Mouse (Mus musculus): Measurements from ENCODE around the gene Mrgpra2b. TPM values are rescaled to one million over a fixed set of nuclear protein-coding genes. Genes with fewer than 3 reads are reported as not detected.
"Not testable (repeated sequence)": the region's sequence is repeated elsewhere in the genome, so short reads cannot be mapped to it uniquely, and the experiment has no call there.

The Mrgpra2b gene
- not detected for total RNA-seq (2022)

DNA sequence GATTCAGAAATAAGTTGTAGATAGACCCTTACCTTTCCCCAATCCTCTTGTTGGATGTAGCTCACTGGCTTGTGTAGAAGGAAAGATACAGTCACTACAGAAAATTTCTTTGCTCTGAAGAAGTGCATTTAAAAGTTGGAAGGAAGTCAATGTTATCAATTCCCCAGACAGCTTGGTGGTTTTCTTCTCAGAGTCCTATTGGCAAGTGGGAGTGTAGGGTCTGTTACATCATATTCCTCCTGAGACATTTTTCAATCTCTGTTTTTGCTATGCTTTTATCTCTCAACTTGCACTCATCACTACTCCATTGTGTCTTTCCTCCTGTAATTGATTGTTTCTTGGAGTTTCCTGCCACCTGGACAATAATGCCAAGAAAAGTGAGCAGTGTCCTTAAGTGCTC lies at the start of gene Mrgpra2b:
TSS of gene Mrgpra2b (minus strand) at position 101 of the 400 bp plus-strand sequence.
- DNase-seq (ENCODE audit: low spot score in 2 of 2): no peak

DNA sequence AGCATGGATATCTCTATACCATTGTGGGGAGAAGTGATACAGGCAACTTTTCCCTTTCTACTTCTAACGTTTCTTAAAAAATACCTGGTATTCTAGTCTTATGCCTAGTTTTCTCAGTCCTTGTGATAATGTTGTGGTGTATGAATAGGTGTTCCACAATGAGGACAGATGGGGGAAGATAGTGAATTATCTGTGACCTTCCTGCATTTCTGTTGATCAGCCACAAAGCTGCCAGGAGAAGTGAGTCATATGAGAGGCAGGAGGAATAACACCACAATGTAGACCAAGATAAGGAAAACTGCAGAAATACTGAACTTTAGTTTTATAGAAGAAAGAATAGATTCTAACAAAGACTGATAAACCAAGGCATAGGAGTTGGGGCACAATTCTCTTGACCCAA lies 12.3 kb downstream of the Mrgpra2b start:
- DNase-seq (ENCODE audit: low spot score in 2 of 2): no peak

DNA sequence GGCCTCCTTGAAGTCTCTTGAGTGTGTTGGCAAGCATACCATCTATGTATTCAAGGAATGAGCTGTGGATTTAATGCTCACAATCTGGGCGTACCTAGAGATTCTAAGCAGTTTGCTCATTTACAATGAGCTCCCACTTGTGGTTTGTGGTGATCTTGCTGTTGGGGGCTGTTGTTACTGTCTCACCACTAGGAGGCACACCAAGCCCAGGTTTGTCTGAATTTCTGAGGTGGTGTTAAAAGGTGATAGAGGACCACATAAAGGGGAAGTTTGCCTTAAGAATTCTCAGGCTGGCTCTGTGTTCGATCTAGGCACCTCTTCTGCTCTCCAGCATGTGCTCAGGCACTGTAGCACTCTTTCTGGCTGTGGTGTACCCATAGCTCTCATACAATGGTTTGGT lies 13.6 kb downstream of the Mrgpra2b start:
- no peak for DNase-seq (ENCODE audit: low spot score in 2 of 2)

DNA sequence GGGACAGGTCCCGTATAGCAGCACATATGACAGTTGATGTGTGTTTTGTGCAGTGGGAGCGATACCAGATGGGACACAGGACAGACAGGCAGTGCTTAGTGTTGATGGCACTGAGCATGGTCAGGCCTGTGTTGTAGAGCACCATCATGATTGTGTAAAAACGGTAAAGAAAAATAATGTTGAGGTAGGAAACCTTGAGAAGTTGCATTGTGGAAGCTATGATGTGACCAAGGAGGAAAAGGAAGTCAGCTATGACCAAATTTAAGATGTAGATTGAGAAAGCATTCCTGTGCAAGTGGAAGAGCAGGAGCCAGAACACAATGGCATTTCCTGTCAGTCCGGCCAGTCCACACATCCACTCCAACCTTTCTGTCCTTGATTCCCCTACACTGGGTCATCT lies 25.7 kb downstream of the Mrgpra2b start:
- DNase-seq (ENCODE audit: low spot score in 2 of 2): no peak

DNA sequence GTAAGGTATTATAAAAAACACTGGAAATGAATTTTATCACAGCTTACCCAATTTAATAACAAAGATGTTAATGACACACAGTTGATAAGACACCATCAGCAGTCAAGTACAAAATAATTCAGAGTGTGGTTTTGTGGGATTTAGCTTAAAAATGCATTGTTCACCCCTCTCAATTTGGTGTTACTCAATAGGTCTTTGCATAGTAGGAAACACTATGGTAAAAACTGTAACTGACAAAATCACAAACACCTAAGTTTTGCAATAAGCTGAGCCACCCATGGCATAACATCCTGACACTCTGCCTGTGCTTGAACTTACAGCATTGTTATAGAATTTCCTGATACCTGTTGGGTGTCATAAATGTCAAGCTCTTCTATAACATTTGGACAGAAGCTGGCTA lies 37.4 kb downstream of the Mrgpra2b start:
- not testable (repeated sequence) for DNase-seq (ENCODE audit: low spot score in 2 of 2)

DNA sequence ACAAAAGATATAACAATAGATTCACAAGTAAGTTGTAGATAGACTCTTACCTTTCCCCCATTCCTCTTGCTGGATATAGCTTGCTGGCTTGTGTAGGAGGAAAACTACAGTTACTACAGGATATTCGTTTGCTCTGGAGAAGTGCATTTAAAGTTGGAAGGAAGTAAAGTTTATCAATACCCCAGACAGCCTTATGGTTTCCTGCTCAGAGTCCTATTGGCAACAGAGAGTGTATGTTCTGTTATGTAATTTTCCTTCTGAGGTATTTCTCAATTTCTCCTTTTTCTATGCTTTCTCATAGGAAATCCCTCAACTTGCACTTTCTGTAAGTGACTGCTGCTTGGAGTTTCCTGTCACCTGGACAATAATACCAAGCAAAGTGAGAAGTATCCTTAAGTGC lies 39.2 kb downstream of the Mrgpra2b start:
- not testable (repeated sequence) for DNase-seq (ENCODE audit: low spot score in 2 of 2)

DNA sequence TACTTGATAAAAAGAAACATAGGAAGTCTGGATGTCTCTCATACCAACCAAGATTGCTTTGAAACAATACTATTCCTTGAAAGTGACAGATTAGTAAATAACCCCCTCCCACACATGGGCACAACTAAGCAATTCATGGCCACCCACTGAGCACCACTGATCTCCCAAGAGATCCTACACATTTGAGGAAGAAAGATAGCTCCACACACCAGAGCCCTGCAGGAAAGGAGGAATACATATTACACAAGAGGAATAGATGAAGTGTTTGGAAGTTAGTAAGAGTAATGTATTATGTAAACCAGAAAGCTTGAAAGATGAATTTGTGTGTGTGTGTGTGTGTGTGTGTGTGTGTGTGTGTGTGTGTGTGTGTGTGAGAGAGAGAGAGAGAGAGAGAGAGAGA lies 45.5 kb downstream of the Mrgpra2b start:
- not testable (repeated sequence) for DNase-seq (ENCODE audit: low spot score in 2 of 2)

DNA sequence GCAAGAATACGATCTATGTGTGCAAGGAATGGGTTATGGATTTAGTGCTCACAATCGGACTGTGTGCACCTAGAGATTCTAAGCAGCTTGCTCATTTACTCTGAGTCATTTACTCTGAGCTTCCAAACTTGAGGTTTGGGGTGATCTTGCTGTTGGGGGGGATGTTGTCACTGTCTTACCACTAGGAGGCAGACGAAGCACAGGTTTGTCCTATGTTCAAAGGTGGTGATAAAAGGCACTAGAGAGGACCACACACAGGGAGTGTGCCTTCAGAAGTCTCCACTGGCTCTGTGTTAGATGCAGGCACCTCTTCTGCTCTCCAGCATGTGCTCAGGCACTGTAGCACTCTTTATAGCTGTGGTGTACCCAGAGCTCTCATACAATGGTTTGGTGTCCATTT lies 54.8 kb downstream of the Mrgpra2b start:
- not testable (repeated sequence) for DNase-seq (ENCODE audit: low spot score in 2 of 2)

DNA sequence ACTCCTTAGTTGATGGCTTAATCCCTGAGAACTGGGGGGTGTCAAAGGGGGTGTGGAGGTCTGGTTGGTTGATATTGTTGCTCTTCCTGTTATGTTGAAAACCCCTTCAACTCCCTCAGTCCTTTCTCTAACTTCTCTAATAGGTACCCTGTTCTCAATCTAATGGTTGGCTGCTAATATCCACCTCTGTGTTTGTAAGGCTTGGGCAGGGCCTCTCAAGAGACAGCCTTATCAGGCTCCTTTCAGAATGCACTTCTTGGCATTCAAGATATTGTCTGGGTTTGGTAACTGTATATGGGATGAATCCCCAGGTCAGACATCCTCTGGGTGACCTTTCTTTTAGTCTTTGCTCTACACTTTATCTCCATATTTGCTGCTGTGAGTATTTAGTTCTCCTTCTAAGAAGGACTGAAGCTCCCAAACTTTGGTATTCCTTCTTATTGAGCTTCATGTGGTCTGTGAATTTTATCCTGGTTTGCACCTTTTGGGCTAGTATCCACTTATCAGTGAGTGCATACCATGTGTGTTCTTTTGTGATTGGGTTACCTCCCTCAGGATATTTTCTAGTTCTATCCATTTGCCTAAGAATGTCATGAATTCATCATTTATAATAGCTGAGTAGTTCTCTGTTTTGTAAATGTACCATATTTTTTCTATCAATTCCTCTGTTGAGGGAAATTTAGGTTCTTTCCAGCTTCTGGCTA lies 63.2 kb downstream of the Mrgpra2b start:
- DNase-seq (ENCODE audit: low spot score in 2 of 2): not testable (repeated sequence)

DNA sequence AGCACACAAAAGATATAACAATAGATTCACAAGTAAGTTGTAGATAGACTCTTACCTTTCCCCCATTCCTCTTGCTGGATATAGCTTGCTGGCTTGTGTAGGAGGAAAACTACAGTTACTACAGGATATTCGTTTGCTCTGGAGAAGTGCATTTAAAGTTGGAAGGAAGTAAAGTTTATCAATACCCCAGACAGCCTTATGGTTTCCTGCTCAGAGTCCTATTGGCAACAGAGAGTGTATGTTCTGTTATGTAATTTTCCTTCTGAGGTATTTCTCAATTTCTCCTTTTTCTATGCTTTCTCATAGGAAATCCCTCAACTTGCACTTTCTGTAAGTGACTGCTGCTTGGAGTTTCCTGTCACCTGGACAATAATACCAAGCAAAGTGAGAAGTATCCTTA lies 76.6 kb downstream of the Mrgpra2b start, which contains the start of gene Mrgpra2a:
TSS of gene Mrgpra2a (minus strand) at position 125 of the 400 bp plus-strand sequence.
- DNase-seq (ENCODE audit: low spot score in 2 of 2): not testable (repeated sequence)

DNA sequence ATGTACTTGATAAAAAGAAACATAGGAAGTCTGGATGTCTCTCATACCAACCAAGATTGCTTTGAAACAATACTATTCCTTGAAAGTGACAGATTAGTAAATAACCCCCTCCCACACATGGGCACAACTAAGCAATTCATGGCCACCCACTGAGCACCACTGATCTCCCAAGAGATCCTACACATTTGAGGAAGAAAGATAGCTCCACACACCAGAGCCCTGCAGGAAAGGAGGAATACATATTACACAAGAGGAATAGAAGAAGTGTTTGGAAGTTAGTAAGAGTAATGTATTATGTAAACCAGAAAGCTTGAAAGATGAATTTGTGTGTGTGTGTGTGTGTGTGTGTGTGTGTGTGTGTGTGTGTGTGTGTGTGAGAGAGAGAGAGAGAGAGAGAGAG lies 82.9 kb downstream of the Mrgpra2b start:
- not testable (repeated sequence) for DNase-seq (ENCODE audit: low spot score in 2 of 2)

DNA sequence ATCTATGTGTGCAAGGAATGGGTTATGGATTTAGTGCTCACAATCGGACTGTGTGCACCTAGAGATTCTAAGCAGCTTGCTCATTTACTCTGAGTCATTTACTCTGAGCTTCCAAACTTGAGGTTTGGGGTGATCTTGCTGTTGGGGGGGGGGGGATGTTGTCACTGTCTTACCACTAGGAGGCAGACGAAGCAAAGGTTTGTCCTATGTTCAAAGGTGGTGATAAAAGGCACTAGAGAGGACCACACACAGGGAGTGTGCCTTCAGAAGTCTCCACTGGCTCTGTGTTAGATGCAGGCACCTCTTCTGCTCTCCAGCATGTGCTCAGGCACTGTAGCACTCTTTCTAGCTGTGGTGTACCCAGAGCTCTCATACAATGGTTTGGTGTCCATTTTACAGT lies 92.2 kb downstream of the Mrgpra2b start:
- DNase-seq (ENCODE audit: low spot score in 2 of 2): not testable (repeated sequence)

DNA sequence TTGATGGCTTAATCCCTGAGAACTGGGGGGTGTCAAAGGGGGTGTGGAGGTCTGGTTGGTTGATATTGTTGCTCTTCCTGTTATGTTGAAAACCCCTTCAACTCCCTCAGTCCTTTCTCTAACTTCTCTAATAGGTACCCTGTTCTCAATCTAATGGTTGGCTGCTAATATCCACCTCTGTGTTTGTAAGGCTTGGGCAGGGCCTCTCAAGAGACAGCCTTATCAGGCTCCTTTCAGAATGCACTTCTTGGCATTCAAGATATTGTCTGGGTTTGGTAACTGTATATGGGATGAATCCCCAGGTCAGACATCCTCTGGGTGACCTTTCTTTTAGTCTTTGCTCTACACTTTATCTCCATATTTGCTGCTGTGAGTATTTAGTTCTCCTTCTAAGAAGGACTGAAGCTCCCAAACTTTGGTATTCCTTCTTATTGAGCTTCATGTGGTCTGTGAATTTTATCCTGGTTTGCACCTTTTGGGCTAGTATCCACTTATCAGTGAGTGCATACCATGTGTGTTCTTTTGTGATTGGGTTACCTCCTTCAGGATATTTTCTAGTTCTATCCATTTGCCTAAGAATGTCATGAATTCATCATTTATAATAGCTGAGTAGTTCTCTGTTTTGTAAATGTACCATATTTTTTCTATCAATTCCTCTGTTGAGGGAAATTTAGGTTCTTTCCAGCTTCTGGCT lies 100.7 kb downstream of the Mrgpra2b start:
- DNase-seq (ENCODE audit: low spot score in 2 of 2): not testable (repeated sequence)

Other genes starting within 250 kb of the Mrgpra2b start
- gene Mrgpra1, start 174.6 kb downstream of the Mrgpra2b start, total RNA-seq (2022): not detected
- not detected for gene Mrgpra2a, start 76.7 kb downstream of the Mrgpra2b start, total RNA-seq (2022)
- not detected for gene Mrgpra3, start 72.5 kb upstream of the Mrgpra2b start, total RNA-seq (2022)

All from gastrocnemius, adult 8-10 months (tissue).